Mouse (Mus musculus): ENCODE results near the gene Ntpcr. TPM values are rescaled to one million over a fixed set of nuclear protein-coding genes. Genes with fewer than 3 reads are reported as not detected.

Ntpcr gene
- polyA plus RNA-seq (2014; fragmentation: Illumina TruSeq; extraction: RNeasy Lipid Tissue Mini Kit (QIAGEN cat#74804)), result 7.3 TPM

DNA sequence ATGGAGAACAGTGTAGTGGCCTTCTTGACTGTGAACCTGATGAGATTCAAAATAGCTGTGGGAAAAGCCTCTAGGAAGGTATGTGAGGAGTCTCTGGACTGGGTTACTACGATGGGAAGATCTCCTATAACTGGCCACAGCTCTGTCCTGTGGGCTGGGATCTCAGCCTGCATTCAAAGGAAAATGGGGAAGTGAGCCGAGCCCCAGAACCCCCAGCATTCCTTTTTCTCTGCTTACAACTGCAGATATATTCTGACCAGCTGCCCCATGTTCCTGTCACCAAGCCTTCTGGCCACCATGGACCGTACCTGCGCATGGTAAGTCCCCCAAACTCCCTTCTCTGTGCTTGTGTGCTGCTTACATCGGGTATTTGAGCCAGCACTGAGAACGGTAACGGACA is at the start of gene Ntpcr:
TSS of gene Ntpcr (plus strand) at position 218 of the 400 bp plus-strand sequence.

Other genes starting within 250 kb of the Ntpcr start
- gene Sipa1l2, start 160.2 kb upstream of the Ntpcr start, polyA plus RNA-seq (2014; fragmentation: Illumina TruSeq; extraction: RNeasy Lipid Tissue Mini Kit (QIAGEN cat#74804)), result 1.7 TPM
- gene Map10, start 60.1 kb upstream of the Ntpcr start, polyA plus RNA-seq (2014; fragmentation: Illumina TruSeq; extraction: RNeasy Lipid Tissue Mini Kit (QIAGEN cat#74804)), result 9.5 TPM
- 0.60 TPM for gene Pcnx2, start 168.4 kb downstream of the Ntpcr start, polyA plus RNA-seq (2014; fragmentation: Illumina TruSeq; extraction: RNeasy Lipid Tissue Mini Kit (QIAGEN cat#74804))
- gene Map3k21, start 180.5 kb downstream of the Ntpcr start, polyA plus RNA-seq (2014; fragmentation: Illumina TruSeq; extraction: RNeasy Lipid Tissue Mini Kit (QIAGEN cat#74804)), result 1.2 TPM

Measured in ovary, adult 10 weeks (tissue).